Mouse (Mus musculus) testis, adult 2 months (tissue): ENCODE measurements around the gene Casq2.

Experiments used
- CTCF ChIP-seq: fragments of 200-500 bp; IDR thresholded peaks from 2 replicates; pipeline ENCODE4 v1.5.1; 2012; ENCODE audit warnings: low read depth, mild to moderate bottlenecking, inconsistent platforms, low read length, moderate library complexity; ENCODE audit not compliant: control insufficient read depth, insufficient read depth, insufficient replicate concordance
- POLR2A ChIP-seq: fragments of 200-500 bp; IDR thresholded peaks from 2 replicates; pipeline ENCODE4 v1.6.1; 2012; ENCODE audit warnings: low read depth, mild to moderate bottlenecking, inconsistent platforms, low read length, moderate library complexity; ENCODE audit not compliant: control insufficient read depth

DNA sequence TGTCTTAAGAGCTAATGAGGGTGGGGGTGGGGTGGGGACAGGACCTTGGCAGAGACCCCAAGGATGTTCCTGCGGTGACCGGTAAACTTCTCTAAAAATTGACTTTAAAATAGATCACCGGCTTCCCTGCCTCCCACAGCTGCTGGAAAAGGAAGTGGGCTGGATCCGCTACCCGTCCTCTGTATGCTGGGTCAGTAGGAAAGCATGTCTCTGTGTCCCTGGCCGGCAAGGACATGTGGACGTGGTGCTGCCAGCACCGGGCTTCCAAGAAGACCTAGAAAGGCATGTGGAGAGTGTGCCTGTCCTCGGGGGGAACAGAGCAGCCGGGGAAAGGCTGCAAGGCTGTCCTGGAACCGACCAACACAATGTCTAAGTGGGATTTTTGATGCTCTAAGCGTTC lies 496 bp upstream of the Casq2 start:
- no peak for TF ChIP-seq CTCF
- no peak for TF ChIP-seq POLR2A
